Mouse (Mus musculus): ENCODE measurements around the gene Ank3.

The Ank3 gene

DNA sequence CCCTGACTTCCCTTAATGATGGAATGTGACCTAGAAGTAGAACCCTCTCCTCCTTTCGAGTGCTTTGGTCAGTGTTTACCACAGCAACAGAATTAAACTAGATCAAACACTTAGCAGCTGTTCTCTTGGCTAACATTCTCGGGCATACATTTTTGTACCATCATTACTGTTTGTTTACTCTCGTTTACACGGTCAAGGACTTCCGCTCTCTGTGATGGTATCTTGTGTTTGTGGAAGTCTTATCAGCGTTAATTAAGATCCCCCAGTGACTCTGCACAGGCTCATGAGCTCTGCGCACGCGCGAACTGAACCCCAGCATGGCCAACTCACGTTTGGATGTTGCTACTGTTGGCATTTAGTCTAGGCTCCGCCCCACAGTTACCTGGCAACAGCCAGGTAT is 16.3 kb downstream of the Ank3 start:
- peak; percentile 39 for DNase-seq

DNA sequence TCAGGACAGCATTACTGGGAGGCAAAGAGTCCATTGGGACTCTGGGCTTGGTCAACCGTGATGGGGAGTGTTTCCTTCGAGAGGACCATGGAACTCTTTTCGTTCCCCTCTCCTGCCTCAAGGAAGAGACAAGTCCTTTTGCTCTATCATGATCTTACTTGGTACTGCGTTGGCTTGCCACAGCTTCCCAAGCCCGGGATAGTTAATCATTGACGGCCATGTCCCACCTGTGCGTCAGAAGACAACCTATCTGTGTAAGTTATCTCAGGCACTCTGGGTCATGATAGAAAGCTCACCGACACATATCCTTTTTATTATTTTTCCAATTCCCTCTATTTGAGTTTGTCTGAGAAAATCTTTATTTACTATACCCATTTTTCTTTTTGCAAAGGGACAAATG is 20.1 kb downstream of the Ank3 start:
- DNase-seq: no peak

DNA sequence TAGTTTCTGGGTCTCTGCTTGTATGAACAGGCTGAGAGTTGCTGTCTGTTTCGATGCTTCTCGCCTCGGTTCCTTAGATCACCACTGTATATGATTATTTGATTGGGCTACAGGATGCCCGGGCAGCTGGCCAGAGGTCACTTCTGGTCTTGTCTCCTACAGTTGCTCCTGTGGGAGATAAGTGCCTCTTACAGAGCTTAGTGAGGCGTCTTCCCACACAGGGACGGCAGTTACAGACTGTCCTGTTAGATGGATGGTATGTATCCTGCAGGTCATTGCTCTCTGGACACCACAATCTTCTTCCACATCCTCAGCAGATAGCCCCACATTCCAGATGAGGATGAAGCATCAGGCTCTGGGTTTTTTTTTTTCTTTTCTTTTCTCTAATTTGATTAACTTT is 21.7 kb downstream of the Ank3 start:
- DNase-seq: no peak

DNA sequence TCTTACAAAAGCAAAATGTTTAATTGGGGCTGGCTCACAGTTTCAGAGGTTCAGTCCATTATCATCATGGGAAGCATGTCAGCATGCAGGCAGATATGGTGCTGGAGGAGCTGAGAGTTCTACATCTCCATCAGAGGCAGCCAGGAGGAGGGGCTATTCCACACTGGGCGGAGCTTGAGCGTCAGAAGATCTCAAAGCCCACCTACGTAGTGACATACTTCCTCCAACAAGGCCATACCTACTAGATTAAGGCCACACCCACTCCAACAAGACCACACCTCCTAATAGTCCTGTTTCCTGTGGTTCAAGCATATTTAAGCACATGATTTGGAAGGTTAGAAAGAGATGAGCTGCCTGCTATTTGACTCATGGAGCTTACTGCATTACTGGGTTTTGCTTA is 25.5 kb downstream of the Ank3 start:
- no peak for DNase-seq

DNA sequence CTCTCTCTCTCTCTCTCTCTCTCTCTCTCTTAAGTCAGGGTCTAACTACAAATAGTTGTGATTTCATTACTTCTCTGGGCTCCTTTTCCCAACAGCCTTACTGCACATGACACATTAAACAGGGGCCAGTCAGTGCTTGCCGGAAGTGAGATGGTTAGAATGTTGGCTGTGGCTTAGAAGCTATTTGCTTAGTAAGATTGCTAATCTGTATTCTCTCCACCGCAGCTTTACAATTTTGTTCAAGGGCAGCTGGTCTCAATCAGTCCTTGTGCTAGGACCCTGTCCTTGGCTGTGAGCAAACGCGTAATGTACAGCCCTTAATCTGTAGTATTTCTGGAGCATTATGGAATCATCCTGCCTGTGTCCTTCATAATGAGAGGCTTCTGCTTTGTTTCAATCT is 31.6 kb downstream of the Ank3 start:
- no peak for DNase-seq

DNA sequence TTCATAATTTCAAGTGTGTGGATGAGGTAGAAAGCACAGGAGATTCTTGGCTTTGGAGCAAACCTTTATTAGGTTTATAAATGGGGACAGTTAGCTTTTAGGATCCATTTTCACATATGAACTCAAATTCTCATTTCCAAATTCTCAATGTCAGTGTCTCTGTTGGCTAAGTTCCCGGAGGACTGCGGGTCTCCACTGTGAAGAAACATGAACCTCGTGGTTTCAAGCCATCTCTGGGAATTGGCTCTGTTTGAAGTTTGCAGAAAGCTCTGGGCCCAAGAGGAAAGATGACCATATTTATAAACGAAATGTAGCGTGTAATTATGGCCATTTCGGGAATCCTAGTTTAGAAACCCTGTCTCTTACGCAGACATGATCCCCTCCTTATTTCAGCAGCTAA is 32.5 kb downstream of the Ank3 start:
- no peak for DNase-seq

DNA sequence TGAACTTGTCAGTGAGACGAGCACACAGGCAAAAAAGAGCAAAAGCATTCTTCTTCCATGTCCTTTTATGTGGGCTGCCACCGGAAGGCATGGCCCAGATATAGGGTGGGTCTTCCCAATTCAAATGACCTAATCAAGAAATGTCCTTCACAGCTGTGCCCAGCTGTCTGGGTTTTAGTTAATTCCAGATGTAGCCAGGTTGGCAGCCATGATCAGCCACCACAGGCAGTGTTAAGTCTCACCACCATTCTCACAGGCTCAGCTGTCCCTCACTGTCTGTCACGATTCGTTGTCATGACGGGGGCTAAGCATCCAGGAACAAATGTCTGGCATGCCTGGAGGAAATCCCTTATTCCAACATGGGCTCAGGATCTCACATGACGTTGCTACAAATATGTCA is 36.6 kb downstream of the Ank3 start:
- DNase-seq: no peak

DNA sequence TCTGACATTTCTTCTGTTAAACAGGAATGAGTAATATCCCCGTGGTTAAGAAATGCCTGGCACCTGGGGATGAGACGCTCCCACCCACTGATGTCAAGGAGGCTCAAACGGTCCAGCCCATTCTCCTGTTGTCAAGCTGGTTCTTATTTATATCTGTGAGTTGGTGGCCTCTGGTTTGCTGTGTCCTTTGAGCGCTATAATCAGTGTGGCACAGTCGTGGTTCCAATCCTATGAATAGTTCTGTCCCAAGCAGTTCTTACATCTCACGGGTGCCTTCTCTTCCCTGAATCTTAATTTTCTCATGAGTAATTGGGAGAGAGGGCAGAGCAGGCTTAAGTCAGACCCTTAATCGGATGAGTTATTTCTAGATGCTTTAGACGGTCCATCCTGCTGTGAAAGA is 40.9 kb downstream of the Ank3 start:
- no peak for DNase-seq

DNA sequence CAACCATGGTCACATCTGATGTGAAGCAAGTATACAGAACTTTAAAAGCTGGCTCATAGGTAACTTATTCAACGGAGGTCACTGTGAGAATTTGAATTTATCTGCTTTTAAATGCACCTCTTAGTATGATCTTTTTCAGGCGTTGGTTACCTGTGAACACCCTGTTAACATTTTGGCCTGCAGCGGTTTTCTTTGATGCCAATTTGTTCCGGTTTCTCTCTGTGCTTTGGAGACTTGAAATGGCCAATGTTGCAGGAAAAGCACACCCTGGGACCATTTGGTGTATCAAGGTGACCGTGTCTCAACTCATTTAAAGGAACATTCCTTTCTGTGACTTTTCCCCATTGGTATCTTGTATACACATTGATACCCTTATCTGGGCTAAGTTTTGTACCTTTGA is 46.0 kb downstream of the Ank3 start:
- DNase-seq: peak; percentile 52

DNA sequence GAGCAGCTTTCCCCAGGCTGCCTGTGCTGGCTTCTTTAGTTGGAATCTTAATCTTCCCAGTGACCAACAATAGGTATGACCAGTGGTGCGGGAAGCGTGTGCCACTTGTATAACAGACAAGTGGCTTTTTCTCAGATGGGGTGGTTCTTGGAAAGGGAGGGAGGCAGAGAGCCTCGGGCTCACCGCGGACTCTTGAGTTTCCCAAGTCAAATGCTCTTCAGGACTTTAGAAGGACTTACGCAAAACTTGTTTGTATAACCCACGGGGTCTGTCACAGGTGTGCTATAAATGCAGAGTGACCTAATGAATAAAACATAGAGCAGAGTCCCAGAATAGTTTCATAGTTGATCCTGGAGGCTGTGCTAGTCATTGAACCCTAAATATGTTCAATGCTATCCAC is 47.4 kb downstream of the Ank3 start:
- DNase-seq: peak; percentile 44

DNA sequence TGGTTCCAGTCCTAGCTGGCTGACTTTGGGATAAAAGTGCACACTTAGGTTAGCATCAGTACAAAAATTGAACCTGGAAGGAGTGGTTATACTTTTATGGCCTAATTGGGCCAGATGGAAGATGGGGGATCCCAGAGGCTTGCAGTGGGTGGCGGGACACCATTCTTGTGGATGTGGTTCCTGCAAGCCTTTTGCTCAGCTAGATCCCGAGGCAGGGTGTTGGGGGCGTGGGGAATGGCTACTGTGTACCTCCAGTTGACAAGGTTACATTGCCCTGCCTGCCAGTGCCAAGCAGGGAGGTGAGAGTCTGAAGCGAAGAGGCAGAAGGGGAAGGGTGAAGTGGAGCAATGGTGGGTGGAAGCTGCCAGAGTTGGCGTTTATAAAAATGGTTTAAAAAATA is 48.0 kb downstream of the Ank3 start:
- DNase-seq: no peak

DNA sequence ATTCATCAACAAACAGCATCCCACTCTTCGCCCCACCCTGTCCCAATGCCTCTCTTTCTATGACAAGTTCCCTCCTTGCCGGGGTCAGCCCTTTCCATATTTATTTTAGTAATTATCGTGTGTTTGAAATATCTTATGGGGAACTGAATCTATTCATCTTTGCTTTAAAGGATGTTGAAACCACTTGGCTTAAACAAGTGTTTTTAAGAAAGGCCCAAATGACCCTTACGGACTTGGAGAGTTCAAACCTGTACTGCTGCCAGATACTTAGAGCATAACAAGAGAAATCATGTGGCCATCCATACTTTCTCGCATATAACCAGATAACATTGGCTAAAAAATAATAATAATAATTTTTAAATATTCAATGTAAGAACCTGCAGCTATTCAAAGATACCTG is 48.7 kb downstream of the Ank3 start:
- no peak for DNase-seq

DNA sequence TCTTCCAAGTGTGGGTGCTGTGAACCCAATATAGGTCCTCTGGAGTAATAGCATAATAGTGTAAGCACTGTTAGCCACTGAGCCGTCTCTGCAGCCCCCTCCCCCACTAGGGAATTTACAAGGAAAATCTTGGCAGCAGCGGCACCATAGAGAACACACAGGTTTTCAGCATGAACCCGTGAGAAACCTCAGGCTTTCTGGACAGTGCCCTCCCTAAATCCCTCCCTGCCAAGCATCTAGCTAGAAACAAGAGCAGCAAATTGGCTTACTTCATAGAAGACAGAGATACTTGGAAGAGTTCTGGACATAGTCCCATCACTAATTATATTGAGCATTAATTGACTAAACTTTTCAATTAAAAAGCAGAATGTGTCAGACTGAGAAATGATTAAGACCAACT is 49.6 kb downstream of the Ank3 start:
- DNase-seq: no peak

DNA sequence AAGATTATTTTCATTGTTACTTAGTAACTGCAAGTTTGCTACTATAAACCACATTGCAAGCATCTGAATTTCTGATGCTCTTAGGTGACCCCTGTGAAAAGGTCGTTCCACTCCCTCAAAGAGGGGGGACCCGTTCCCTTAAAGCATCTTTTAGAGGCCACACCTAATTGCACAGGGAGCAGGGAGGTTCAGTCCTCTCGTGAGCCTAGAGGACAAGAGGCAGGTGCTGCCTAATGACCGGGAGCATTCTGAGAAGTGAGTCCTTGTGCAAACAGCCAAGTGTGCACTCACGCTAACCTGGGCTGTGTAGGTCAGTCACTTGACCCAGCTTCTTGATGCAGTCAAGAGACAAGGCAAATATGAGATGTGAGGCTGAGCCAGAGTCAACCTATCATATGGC is 52.4 kb downstream of the Ank3 start:
- DNase-seq: no peak

DNA sequence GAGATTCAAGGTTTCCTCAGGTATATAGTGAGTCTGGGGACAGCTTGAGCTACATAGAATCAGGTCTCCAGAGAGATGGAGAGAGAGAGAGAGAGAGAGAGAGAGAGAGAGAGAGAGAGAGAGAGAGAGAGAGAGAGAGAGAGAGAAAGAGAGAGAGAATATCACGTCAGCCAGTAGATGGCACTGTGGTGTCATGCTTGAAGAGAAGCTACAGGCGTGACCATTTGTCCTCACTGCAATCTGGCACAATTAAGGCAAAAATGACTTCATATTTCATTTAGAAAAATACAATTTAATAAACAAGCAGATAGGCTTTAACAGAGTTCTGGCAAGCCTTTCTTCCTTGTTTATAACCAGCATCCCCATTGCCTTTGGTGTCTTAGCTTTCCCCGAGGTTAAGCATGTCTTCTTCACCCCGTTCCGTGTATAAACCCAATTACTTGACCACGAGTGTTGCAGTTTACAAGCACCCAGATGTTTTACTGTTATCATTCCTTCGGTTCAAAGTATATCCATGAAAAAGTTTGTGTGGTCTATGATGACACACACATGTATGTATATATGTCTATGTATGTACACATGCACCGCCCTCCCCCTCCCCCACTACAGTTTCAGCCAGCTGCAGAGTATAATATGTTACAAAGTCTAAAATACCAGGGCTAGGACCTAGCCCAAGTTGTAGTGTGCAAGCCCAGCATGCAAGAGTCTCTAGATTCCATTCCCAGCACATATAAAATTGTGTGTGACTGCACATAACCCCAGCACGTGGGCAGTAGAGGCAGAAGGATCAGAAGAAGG is 53.8 kb downstream of the Ank3 start:
- DNase-seq: peak; percentile 73

DNA sequence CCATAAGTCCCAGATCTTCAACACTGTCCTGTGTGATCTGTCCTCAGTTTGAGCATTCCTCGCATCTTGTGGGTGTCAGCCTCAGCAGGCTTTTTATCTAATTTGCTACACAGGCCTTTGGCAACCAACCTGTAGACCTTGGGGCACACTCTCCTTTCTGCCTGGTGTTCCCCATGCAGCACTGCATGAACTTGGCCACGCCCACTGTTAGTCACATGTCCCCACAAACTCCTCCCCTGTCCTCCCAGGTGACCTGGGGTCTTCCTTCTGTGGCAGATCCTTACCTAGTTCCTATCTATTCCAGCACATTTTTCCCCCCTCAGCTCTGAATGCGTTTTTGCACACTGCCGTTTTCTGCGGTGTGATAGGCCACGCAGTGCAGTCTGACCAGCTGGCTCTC is 55.0 kb downstream of the Ank3 start:
- DNase-seq: no peak

DNA sequence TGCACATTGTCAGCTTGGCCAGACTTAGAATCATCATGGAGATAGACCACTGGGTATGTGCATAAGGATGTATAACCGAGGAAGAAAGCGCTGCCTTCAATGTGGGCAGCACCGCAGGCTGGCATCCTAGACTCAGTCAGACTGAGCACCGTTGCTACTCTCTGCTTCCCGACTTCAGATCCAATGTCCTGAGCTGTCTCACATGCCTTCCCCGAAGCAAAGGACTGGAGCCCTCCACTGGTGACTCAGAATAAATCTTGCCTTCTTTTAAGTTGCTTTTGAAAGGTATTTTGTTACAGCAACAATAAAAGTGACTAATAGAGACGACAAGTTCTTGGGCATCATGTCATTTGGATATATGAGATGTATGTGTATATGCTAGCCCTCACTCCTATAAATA is 55.9 kb downstream of the Ank3 start:
- DNase-seq: no peak

DNA sequence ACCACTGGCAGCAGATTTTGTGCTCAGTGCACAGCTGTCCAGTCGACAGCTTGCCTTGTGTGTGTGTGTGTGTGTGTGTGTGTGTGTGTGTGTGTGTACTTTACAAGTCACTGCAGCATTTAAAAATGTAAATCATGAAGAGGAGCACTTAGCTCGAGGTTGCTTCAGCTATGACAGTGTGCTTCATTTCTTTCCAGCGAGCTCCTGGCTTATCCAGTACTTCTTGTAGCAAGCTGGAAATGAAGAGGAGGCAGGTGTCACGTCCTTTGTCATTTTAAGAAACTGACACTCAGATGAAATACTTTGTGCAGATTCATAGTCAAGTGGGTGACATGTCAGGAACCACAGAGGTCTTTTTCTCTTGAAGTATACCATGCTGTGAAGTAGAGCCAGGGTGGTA is 66.3 kb downstream of the Ank3 start:
- no peak for DNase-seq

DNA sequence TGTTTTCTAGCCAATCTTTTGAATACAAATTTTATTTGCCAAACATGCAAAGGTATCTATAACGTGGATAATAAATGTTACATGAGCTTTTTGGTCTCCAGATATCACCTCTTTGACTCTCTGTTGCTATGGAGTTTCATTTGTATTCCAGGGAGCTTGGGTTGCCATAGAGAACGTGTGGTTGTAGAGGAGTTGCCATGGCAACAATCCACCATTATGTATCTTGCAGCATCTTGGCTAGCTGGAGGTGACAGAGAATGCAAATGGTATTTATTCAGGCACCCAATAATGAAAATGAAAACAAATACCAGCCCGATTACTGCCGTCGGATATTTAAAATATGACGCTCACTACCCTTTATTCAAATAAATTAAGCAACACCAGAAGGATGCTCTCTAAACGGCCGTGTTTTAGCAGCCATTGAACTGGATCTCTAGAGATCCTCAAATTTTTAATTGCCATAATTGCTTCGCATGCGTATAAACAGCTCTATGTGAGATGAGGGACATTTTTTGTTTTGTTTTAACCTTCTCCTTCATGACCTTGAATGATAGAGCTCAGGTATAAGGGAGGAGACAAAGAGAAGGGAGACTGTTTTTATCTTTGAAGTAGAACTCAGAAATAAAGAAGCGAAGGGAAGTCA is 67.1 kb downstream of the Ank3 start:
- no peak for DNase-seq

DNA sequence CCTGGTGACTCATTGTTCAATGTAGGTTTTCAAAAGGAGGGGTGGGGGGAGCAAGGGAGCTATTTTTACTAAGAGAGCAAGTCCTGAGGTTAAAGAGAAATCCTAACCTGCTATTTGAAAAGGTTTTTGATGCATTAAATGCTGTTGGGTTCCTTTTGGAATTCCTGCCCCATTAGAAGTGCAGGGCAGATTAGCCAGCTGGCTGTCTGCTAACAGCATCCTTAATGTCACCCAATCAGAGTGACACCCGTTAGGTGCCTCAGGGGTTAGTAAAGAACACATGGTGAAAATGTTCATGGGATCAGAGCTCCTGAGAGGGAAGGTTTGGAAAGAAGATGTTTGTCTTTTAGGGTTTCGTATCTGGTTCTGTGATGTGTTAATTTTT is 67.6 kb downstream of the Ank3 start:
- no peak for DNase-seq

DNA sequence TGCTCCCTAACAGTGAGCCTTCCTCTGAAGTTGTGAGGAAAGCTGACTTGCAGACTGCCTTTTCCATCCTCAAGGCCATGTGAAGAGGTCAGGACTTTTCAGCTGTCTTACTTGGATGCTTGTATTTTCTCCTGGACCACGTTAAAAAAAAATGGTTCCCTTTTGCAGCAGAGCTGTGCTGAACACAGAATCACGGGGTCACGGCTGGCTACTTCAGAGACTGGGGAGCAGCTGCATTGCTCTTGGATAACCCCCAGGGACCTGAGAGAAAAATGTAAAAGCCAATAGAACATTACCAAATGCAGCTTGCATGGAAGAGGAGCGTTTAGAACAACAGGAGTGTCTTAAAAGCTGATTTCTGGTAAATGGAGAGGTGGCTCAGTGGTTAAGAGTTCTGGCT is 68.0 kb downstream of the Ank3 start:
- no peak for DNase-seq

DNA sequence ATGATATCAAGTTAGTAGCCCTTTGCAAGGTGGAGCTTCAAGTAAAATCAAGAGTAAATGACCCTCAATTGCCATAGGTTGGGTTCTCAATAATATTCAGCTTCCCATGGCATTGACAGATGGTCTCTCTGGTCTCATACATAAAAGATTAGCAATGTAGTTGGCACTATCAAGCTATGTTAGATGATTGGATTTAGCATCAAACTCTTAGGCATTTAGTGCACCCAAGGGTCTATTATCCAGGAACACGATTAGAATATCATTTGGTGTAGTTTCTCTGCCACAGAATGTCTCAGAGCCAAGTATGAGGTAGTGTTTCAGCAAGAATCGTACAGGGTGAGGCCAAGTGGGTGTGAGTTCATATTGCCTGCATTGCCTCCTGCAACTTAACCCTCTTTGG is 68.6 kb downstream of the Ank3 start:
- DNase-seq: no peak

DNA sequence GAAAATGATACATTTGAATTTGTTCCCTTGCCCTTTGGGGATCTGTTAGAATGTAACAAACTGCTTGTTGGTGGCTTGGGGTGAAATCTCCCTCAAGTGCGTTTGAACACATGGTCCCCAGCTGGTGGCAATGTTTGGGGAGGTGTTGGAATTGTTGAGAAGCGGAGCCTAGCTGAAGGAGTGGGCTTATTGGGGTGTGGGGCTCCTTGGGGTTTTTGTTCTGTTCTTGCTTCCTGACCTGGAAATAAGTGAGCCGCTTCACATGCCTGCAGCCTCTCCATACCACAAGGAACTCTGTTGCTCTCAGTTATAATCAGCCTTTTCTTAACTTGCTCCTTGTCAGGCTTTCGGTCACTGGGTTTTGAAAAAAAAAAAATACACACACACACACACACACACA is 73.3 kb downstream of the Ank3 start:
- no peak for DNase-seq

DNA sequence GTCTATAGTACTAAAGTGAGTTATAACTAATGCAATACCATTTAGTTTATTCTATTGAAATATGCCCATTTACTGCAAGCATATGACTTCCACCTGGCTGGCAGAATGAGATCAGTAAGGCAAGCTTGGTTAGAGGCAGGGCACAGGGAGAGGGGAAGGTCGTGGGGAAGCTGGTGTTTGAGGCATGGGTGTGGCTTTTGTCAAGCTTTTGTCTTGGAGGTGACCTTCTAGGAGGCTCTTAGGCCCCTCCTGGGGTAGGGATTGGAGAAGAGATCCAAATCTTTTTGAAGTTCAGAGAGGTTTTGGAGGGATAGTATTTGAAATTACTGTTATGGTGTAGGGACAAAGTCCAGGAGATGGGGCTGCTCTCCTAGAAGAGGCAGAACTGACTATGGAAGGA is 78.3 kb downstream of the Ank3 start:
- no peak for DNase-seq

DNA sequence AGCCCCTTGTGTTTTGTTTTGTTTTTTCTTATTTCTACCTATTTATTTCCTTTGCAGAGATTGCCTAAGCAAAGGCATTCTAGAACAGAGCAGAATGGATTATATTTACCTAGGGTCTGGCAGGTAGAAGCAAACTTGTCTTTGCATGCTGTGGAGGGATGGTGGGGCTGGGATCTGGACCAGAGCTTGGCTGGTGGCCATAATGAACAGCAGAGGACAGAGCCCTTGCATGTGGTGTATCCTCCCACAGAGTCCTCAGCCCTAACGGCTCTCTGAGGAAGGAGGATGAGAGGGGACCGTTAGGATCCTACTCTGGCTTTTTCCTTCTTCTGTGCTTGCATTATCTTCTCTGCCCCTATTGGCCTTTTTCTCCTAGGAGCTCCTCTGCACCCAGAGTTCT is 79.1 kb downstream of the Ank3 start:
- DNase-seq: no peak
